Mouse (Mus musculus): ENCODE results near the gene Dcst1. TPM values are rescaled to one million over a fixed set of nuclear protein-coding genes. Genes with fewer than 3 reads are reported as not detected.

The Dcst1 gene
- polyA plus RNA-seq (2015; fragmentation: Nextera tagmentation; extraction: Ambion mirVana) = 0.38 and 0.51 TPM in 2 replicates

DNA sequence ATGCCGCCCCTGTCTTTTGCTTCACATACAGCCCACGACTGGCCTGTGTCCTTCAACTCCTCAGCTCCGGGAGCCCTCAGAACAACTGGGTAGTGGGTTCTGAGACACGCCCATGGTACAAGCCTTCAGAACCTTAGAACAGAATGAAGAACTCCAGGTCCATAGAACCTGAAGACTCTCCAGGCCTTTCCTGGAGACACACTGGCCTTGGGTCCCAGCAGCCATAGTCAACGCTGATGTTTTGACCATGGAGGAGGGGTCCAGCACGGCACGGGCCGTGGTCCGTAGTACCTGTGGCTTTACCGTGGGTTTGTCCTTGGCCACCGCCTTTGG lies at the start of gene Dcst1:
Dcst1 (minus strand) TSS at position 101 of the 333 bp plus-strand sequence.
- Histone ChIP-seq H3K4me2 (replicated peaks) (no peak within 1 kb of the TSS), H3K27me3 (no peaks in the 10 kb centered on the region), H3K36me3 (no peaks in the 10 kb centered on the region), H3K9me3 (no peaks in the 10 kb centered on the region), H3K4me1 (0 out of 2 replicates have a peak, but pooled peaks cover 12% of the 10 kb centered on the region), H3K9ac (0 out of 2 replicates have a peak within 1 kb of the TSS, but pooled peaks have one; percentile 25), H3K27ac (no peak within 1 kb of the TSS), H3K4me3 (no peak within 1 kb of the TSS)
- WGBS = 90% methylated on average over 11 of the region's 11 CpGs
- ATAC-seq (ENCODE audit: low FRiP score, low read depth) = no peak

DNA sequence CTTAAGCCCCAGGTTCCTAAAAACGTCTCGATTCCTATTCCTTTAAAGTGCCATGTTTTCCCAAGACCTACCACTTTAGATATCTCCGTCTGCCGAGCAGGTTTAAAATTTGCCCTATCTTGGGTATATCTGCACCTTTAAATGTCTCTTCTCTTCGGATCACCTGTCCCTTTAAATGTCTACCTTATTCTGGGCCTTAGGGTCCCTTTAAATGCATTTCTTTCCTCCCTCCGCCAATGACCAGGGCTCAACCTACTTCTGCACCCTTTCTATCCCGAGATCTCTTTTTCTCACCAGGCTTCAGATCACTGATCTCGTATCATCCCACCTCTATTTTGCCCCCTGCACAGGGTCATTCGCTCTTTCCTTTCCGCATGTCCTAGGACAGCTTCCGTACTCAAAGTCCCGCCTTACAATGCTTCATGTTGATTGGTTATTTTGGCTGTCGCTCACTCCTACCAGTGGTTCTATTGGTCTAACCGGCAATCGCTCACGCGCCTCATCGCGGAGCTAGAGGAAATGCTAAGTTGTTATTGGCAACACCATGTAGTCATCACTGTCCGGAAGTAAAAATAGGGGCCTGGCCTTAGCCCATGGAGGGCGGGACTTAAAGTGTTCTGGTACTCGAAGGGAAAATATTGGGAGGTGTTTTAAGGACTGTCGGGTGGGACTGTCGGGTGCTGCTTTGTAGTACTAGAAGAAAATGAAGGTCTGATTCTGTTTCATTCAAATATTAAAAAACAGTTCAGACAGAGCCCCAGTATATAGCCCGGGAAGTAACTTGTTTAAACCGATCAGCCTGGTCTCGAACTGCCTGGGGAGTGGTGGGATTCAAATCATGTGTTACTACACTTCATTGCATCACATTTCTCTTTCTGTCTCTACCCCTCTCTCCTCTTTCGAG lies 46.7 kb upstream of the Dcst1 start, which contains the start of gene Flad1:
Flad1 (minus strand) TSS at position 381 of the 904 bp plus-strand sequence.
- Histone ChIP-seq H3K36me3 (peaks cover 58% of the 10 kb centered on the region), H3K27ac (peak within 1 kb of the TSS; percentile 67; the same call in 1 of the 2 replicates), H3K9ac (peak within 1 kb of the TSS; percentile 59), H3K27me3 (no peaks in the 10 kb centered on the region), H3K9me3 (no peaks in the 10 kb centered on the region), H3K4me1 (peaks cover 13% of the 10 kb centered on the region), H3K4me3 (peak within 1 kb of the TSS; percentile 50), H3K4me2 (replicated peaks) (peak within 1 kb of the TSS; percentile 71)
- peak; percentile 99 for ATAC-seq (ENCODE audit: low FRiP score, low read depth)
- 6% methylated on average over 28 of the region's 28 CpGs for WGBS

DNA sequence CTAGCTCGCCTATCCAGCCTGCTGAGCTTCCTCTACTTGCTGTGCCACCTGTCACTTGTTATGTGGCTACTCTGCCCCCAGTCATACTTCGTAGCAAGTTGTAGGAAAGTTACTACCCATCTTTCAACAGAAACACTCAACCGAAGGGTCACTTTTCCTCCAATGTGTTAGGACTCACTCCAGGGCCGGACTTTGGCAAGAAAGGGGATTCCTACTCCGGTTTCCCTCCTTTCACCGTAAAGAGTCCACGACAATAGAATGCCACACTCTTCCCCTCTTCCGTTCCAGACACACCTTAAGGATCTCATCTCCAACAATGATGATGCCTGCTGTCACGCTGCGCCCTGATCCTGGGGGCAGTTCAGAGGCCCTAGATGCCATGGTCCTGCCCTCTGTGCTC lies 45.8 kb upstream of the Dcst1 start:
- Histone ChIP-seq H3K27me3 (no peaks in the 10 kb centered on the region), H3K9me3 (no peaks in the 10 kb centered on the region), H3K4me2 (replicated peaks) (peak overlapping the region; percentile 71), H3K36me3 (peaks cover 56% of the 10 kb centered on the region), H3K4me1 (peaks cover 8% of the 10 kb centered on the region), H3K4me3 (peak overlapping the region; percentile 50), H3K27ac (no peak overlapping the region), H3K9ac (peak overlapping the region; percentile 59)
- ATAC-seq (ENCODE audit: low FRiP score, low read depth) = no peak
- 82% methylated on average over 10 of the region's 10 CpGs for WGBS

DNA sequence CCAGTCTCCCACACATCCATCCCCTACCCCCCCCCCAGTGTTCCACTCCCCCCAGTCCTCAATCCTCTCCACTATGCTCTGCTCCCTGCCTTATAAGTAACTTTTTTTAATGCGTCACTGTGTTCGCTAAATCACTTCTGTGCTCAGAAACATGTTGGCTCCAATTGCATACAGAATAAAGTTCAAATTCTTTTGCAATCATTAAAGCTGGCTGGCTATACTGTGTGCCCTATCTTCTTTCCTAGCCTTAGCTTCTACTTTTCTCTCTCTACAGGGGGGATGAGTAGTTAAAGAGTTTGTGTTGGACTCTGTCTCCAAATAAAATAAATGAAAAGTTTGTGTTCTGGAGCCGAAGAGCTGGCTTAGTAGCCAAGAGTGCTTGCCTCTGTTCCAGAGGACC lies 44.6 kb upstream of the Dcst1 start:
- H3K4me1 ChIP-seq = peaks cover 8% of the 10 kb centered on the region
- WGBS = 92% methylated on average over 3 of the region's 3 CpGs
- no peaks in the 10 kb centered on the region for H3K9me3 ChIP-seq
- H3K27ac ChIP-seq = no peak overlapping the region
- ATAC-seq (ENCODE audit: low FRiP score, low read depth) = no peak
- no peak overlapping the region for H3K9ac ChIP-seq
- H3K4me3 ChIP-seq = no peak overlapping the region
- no peak overlapping the region for H3K4me2 ChIP-seq (replicated peaks)
- no peaks in the 10 kb centered on the region for H3K27me3 ChIP-seq
- H3K36me3 ChIP-seq = peaks cover 52% of the 10 kb centered on the region

DNA sequence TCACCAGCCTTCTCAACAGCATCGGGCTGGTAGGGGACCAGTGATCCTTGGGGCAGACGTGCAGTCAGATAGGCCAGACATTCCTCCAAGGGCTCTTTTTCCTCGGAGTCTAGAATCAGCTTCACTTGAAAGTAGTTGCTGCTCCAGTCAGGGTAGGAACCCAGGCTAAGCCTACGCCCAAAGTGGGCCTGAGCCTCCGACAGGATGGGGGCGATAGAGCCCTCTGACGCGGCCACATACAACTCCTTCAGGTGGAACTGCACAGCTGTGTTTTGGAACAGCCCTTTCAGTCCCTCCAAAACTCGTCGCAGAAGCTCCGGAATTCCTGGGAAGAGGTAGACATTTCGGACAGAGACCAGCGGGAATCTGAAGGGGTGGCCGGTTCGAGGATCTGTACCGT lies 43.4 kb upstream of the Dcst1 start:
- WGBS = 60% methylated on average over 16 of the region's 16 CpGs
- ATAC-seq (ENCODE audit: low FRiP score, low read depth) = no peak
- no peaks in the 10 kb centered on the region for H3K9me3 ChIP-seq
- peaks cover 8% of the 10 kb centered on the region for H3K4me1 ChIP-seq
- no peak overlapping the region for H3K4me3 ChIP-seq
- no peak overlapping the region for H3K9ac ChIP-seq
- peaks cover 49% of the 10 kb centered on the region for H3K36me3 ChIP-seq
- no peak overlapping the region for H3K27ac ChIP-seq
- H3K27me3 ChIP-seq = no peaks in the 10 kb centered on the region
- no peak overlapping the region for H3K4me2 ChIP-seq (replicated peaks)

DNA sequence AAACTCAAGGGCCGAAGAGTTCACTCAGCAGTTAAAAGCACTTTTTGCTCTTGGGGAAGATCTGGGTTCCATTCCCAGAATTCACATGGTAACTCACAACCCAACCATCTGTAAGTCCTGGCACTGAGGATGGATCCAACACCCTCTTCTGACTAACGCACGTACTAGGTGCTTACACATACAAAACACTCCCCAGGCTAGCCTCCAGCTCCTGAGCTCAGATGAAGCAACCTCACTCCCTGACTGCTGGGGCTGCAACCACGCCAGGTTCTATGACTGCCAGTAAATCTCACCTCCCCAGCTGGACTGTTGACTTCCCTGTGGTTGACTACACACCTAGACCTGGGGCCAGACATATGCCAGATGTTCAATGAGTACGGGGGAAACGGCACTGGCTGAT lies 41.8 kb upstream of the Dcst1 start:
- Histone ChIP-seq H3K36me3 (peaks cover 59% of the 10 kb centered on the region), H3K4me3 (no peak overlapping the region), H3K27ac (no peak overlapping the region), H3K4me1 (peaks cover 8% of the 10 kb centered on the region), H3K27me3 (no peaks in the 10 kb centered on the region), H3K4me2 (replicated peaks) (no peak overlapping the region), H3K9ac (no peak overlapping the region), H3K9me3 (no peaks in the 10 kb centered on the region)
- ATAC-seq (ENCODE audit: low FRiP score, low read depth) = no peak
- WGBS = 85% methylated on average over 6 of the region's 6 CpGs

DNA sequence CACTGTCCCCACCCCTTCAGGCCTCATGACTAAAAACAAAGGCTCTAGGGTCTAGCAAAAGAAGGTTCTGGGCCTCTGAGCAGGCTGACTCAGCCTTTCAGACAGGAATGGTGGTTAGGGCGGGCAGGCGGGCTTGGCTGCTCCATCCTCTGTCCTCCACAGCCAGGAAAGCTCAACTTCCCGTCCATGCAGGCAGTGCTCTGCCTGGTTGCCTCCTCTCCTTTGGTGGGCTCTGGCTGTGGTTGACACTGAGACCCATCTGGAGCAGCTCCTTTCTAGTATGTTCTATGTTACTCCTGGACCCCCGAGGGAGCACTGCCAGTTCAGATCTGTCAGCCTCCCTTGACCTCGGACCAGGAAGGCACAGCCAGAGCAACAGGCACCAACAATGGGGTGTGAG lies 37.6 kb upstream of the Dcst1 start, which contains the start of gene Lenep:
Lenep (minus strand) TSS at position 101 of the 400 bp plus-strand sequence.
- 78% methylated on average over 5 of the region's 5 CpGs for WGBS
- ATAC-seq (ENCODE audit: low FRiP score, low read depth) = no peak
- H3K27ac ChIP-seq = no peak within 1 kb of the TSS
- H3K4me1 ChIP-seq = no peaks in the 10 kb centered on the region
- H3K4me3 ChIP-seq = no peak within 1 kb of the TSS
- no peak within 1 kb of the TSS for H3K4me2 ChIP-seq (replicated peaks)
- H3K9ac ChIP-seq = 0 out of 2 replicates have a peak within 1 kb of the TSS, but pooled peaks have one; percentile 8
- no peaks in the 10 kb centered on the region for H3K9me3 ChIP-seq
- H3K36me3 ChIP-seq = peaks cover 50% of the 10 kb centered on the region
- no peaks in the 10 kb centered on the region for H3K27me3 ChIP-seq

DNA sequence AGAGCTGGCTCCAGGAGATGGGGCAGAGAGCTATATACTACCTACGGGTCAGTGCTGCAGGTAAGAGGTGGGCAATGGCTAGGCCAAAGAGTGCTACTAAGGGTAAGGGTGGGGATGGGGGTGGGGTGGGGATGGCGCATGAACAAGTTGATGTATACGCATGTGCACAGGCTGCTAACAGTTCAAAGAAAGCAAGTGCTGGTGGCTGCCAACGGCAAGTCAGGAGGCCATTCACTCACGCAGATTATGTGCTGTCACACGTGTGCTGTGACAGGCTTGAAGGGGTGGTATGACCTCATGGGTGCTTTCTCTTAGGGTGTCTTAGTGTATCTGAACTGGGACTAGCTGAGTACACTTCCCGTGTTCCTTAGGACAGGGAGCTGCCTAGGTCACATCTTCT lies 36.3 kb upstream of the Dcst1 start:
- Histone ChIP-seq H3K36me3 (peaks cover 41% of the 10 kb centered on the region), H3K27ac (no peak overlapping the region), H3K9me3 (no peaks in the 10 kb centered on the region), H3K27me3 (no peaks in the 10 kb centered on the region), H3K4me3 (no peak overlapping the region), H3K4me1 (peaks cover 7% of the 10 kb centered on the region), H3K4me2 (replicated peaks) (no peak overlapping the region), H3K9ac (no peak overlapping the region)
- ATAC-seq (ENCODE audit: low FRiP score, low read depth) = no peak
- WGBS = 93% methylated on average over 7 of the region's 7 CpGs

DNA sequence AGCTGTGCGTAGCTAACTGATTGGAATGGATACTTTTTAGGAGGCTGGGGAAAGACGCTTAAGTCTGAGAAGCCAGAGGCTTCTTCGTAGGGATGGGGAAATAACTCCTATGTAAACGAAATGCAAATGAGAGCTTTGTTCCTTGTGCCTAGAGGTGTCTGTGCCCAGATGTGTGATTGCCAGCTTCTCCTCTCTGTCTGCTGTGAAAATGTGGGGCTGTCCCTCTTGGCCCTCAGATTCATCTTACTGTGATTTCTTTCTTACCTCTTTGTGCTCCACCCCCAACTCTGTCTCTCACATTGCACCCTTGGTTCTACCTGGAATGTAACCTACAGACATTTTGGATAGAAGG lies 31.6 kb upstream of the Dcst1 start:
- H3K4me3 ChIP-seq = peak overlapping the region; percentile 59
- H3K9me3 ChIP-seq = no peaks in the 10 kb centered on the region
- peak overlapping the region; percentile 98 for H3K4me2 ChIP-seq (replicated peaks)
- 0% methylated on average over 4 of the region's 4 CpGs for WGBS
- H3K27ac ChIP-seq = peak overlapping the region; percentile 80
- peaks cover 3% of the 10 kb centered on the region; the same call in 1 of the 2 replicates for H3K36me3 ChIP-seq
- H3K9ac ChIP-seq = peak overlapping the region; percentile 68
- H3K27me3 ChIP-seq = peaks cover 13% of the 10 kb centered on the region
- peaks cover 45% of the 10 kb centered on the region for H3K4me1 ChIP-seq
- no peak for ATAC-seq (ENCODE audit: low FRiP score, low read depth)

DNA sequence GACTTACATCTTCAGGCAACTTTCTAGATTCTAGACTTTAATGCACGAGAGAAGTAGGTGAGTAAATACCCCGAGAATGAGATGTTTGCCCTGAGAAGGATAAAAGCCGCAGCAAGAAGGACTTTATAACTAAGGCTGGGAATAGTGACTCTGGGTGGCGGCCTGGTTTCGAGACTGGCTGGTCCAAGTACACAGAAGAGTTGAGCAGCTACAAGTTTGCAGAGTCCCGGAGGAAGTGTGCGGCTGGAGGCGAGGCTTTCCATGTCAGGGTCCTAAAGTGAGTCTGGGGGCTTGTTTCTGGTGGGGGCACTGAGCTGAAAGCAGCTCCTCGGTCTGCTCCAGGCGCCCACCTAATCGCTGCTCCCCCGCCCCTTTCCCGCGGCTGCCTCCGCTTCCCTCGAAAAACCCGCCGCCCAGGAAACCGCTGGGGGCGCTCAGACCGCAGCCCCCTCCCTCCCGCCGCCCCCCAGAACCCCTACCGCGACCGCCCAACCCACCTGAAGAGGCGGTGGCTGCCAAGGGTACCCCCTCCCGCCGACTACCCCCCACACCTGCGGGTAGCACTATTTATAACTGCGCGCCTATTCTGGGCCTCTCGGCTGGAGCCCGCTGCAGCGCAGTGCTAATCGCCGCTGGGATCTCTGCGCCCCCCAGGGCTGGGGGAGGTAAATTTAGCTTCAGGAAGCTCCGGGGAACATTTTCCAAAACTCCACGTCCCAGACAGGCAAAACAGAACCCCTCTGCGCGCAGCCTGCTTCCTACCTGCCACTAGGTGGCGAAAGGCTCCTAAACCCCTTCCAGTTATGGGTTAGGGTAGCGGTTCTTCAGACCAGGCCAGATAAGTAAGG lies 31.0 kb upstream of the Dcst1 start:
- peaks cover 51% of the 10 kb centered on the region for H3K4me1 ChIP-seq
- H3K27ac ChIP-seq = peak overlapping the region; percentile 80
- H3K27me3 ChIP-seq = peaks cover 19% of the 10 kb centered on the region
- under 1% methylated on average over 39 of the region's 44 CpGs for WGBS
- H3K4me2 ChIP-seq (replicated peaks) = peak overlapping the region; percentile 98
- H3K9ac ChIP-seq = peak overlapping the region; percentile 68
- H3K36me3 ChIP-seq = no peaks in the 10 kb centered on the region
- H3K4me3 ChIP-seq = peak overlapping the region; percentile 59
- H3K9me3 ChIP-seq = no peaks in the 10 kb centered on the region
- ATAC-seq (ENCODE audit: low FRiP score, low read depth) = peak; percentile 31; the same call in 1 of the 2 replicates

DNA sequence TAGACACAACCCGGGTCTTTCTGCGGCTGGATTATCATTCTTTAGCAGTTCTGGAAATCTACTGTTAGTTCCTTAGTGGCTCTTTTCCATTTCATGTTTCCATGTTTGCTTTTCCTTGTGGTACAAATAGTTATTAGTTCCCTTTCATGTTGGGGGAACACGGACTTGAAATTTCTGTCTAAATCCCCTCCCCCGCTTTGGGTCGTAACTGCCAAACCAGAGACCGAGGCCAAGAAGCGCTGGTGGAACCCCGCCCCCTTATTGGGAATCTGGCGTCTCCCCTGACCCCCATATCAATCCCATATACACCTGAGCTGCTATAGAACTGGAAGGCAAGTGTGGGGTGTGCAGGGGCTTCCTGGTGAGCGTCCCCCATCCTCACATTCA lies 30.4 kb upstream of the Dcst1 start:
- peaks cover 24% of the 10 kb centered on the region for H3K27me3 ChIP-seq
- H3K4me1 ChIP-seq = peaks cover 56% of the 10 kb centered on the region
- H3K9me3 ChIP-seq = no peaks in the 10 kb centered on the region
- peak overlapping the region; percentile 68 for H3K9ac ChIP-seq
- no peak for ATAC-seq (ENCODE audit: low FRiP score, low read depth)
- H3K4me2 ChIP-seq (replicated peaks) = peak overlapping the region; percentile 98
- no peaks in the 10 kb centered on the region for H3K36me3 ChIP-seq
- peak overlapping the region; percentile 59 for H3K4me3 ChIP-seq
- H3K27ac ChIP-seq = peak overlapping the region; percentile 80
- WGBS = 1% methylated on average over 10 of the region's 10 CpGs

DNA sequence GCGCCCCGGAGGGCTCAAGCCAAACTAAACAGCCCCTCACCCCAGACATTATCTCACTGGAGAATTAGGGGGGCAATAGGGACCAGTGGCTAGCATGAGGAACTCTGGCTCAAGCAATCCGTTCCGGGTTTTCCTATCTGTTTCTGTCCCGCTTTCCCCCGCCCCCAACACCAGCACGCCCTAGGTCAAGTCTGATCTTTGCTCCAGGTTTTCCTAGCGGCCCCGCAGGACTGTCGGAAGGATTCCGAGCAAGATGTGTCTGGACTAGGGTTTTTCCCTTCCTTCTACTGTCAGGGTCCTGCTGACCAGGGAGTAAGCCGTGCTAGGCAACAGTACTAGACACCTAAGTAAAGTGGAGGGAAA lies 29.8 kb upstream of the Dcst1 start:
- Histone ChIP-seq H3K4me1 (peaks cover 56% of the 10 kb centered on the region), H3K4me3 (peak overlapping the region; percentile 59), H3K4me2 (replicated peaks) (peak overlapping the region; percentile 98), H3K9ac (peak overlapping the region; percentile 68), H3K27ac (peak overlapping the region; percentile 80), H3K36me3 (no peaks in the 10 kb centered on the region), H3K9me3 (no peaks in the 10 kb centered on the region), H3K27me3 (peaks cover 24% of the 10 kb centered on the region)
- peak; percentile 9; the same call in 1 of the 2 replicates for ATAC-seq (ENCODE audit: low FRiP score, low read depth)
- under 1% methylated on average over 12 of the region's 12 CpGs for WGBS
